Mouse (Mus musculus): ENCODE data around the gene Kcnn1.

- TF ChIP-seq CTCF (IDR thresholded peaks at IDR 0.05; ENCODE audit: low read depth, low read length), result no peak
- TF ChIP-seq GATA1 (IDR thresholded peaks at IDR 0.05; ENCODE audit: borderline replicate concordance, low read length), result no peak
Observed at GRCm38 (mm10) chr8:70845108-70845507, 17.9 kb downstream of the Kcnn1 start.
